ENCODE assay signal across 8 mouse cellular contexts in genomic region chr3:51333234-51333889, GRCm38 (mm10). TPM values are rescaled to one million over a fixed set of nuclear protein-coding genes. Genes with fewer than 3 reads are reported as not detected.
DNase-seq lines count a peak whose midpoint lies in the region; ATAC-seq and TF ChIP-seq lines count a peak whose summit lies in the region.

No protein-coding gene starts in this region.

- no peak overlapping the region for H3K4me2 ChIP-seq in forebrain, embryonic 15.5 days (replicated peaks)
- H3K4me2 ChIP-seq in liver, embryonic 14.5 days (ENCODE audit: low read depth), result peak overlapping the region; percentile 40

- peak; percentile 63 for DNase-seq in CD4-positive helper T cell, adult 2 months (ENCODE audit: low read depth, low spot score)
- DNase-seq in G1E (ENCODE audit: low spot score), result peak; percentile 52
- DNase-seq in induced T-regulatory cell, adult 2 months (ENCODE audit: low read depth), result peak; percentile 71
- DNase-seq in liver, embryonic 14.5 days (ENCODE audit: low read depth in 3 of 3, low spot score in 3 of 3), result no peak
- DNase-seq in skeletal muscle tissue, adult 2 months (ENCODE audit: low read depth, low spot score), result peak; percentile 74
- no peak for DNase-seq in cerebellum, postnatal 36 days
- DNase-seq in ovary, postnatal 14 days (ENCODE audit: low spot score), result no peak

- 44% methylated on average over 10 of the region's 10 CpGs for WGBS in forebrain, embryonic 15.5 days
- WGBS in liver, embryonic 14.5 days (ENCODE audit: insufficient replicate concordance), result 45% methylated on average over 10 of the region's 10 CpGs

- peak; percentile 81 for ATAC-seq in G1E (ENCODE audit: extremely low read depth, insufficient number of reproducible peaks, low FRiP score, poor library complexity, severe bottlenecking)
- ATAC-seq in forebrain, embryonic 15.5 days (replicated peaks), result peak; percentile 58; the same call in 1 of the 2 replicates
- ATAC-seq in liver, embryonic 14.5 days (ENCODE audit: insufficient read depth), result no peak

- peaks cover 32% of the 10 kb centered on the region for H3K36me3 ChIP-seq in G1E (replicated peaks)
- no peaks in the 10 kb centered on the region for H3K36me3 ChIP-seq in forebrain, embryonic 15.5 days
- H3K36me3 ChIP-seq in liver, embryonic 14.5 days (replicated peaks; ENCODE audit: control insufficient read depth, insufficient read depth, low read depth), result no peaks in the 10 kb centered on the region

- peak overlapping the region; percentile 6; the same call in 1 of the 2 replicates for H3K27ac ChIP-seq in forebrain, embryonic 15.5 days (replicated peaks)
- H3K27ac ChIP-seq in liver, embryonic 14.5 days, result no peak overlapping the region

- H3K9ac ChIP-seq in forebrain, embryonic 15.5 days (replicated peaks), result no peak overlapping the region
- H3K9ac ChIP-seq in liver, embryonic 14.5 days (replicated peaks), result peak overlapping the region; percentile 23; the same call in 1 of the 2 replicates

- no peak for TF ChIP-seq CTCF in G1E (IDR thresholded peaks at IDR 0.05; ENCODE audit: low read depth, low read length)
- no peak for TF ChIP-seq CTCF in liver, embryonic 14.5 days (IDR thresholded peaks at IDR 0.05; ENCODE audit: low read depth)

- TF ChIP-seq EP300 in liver, embryonic 14.5 days (IDR thresholded peaks at IDR 0.05; ENCODE audit: low read depth), result no peak

- H3K4me1 ChIP-seq in G1E (ENCODE audit: insufficient read depth, low read depth, low read length), result peaks cover 64% of the 10 kb centered on the region
- peaks cover 24% of the 10 kb centered on the region for H3K4me1 ChIP-seq in forebrain, embryonic 15.5 days
- H3K4me1 ChIP-seq in liver, embryonic 14.5 days (replicated peaks; ENCODE audit: control insufficient read depth in 2 of 2, insufficient read depth in 2 of 2, low read length in 1 of 2), result peaks cover 24 to 26% of the 10 kb centered on the region in 2 experiments

- peaks cover 2% of the 10 kb centered on the region; the same call in 1 of the 2 replicates for H3K9me3 ChIP-seq in G1E (replicated peaks)
- H3K9me3 ChIP-seq in forebrain, embryonic 15.5 days, result no peaks in the 10 kb centered on the region
- H3K9me3 ChIP-seq in liver, embryonic 14.5 days (ENCODE audit: control insufficient read depth, low read length), result no peaks in the 10 kb centered on the region

- H3K27me3 ChIP-seq in G1E (ENCODE audit: insufficient read depth, low read length), result no peaks in the 10 kb centered on the region
- no peaks in the 10 kb centered on the region for H3K27me3 ChIP-seq in forebrain, embryonic 15.5 days
- H3K27me3 ChIP-seq in liver, embryonic 14.5 days (ENCODE audit: control insufficient read depth, insufficient read depth, low read length), result no peaks in the 10 kb centered on the region

- H3K4me3 ChIP-seq in G1E (ENCODE audit: low read depth, low read length), result peak overlapping the region; percentile 60; the same call in 1 of the 2 replicates
- no peak overlapping the region for H3K4me3 ChIP-seq in forebrain, embryonic 15.5 days
- H3K4me3 ChIP-seq in liver, embryonic 14.5 days (ENCODE audit: insufficient read depth in 1 of 2, low read depth in 2 of 2, low read length in 2 of 2), result no peak overlapping the region

RNA-seq across cellular contexts. Expression of gene Elf2, which starts 7.1 kb away (rescaled TPM):
- total RNA-seq in G1E (2014; fragmentation: Nextera tagmentation) (67.8 and 73.6 TPM in 2 replicates), G1E (2017) (98.1 and 111 TPM in 2 replicates)
- polyA plus RNA-seq in G1E (2012), result 38.1 and 52.6 TPM in 2 replicates
- polyA plus RNA-seq in forebrain, embryonic 15.5 days (2015; fragmentation: Nextera tagmentation; extraction: Ambion mirVana), result 53.6 and 54.8 TPM in 2 replicates
- 14.8 and 20.7 TPM in 2 replicates for polyA plus RNA-seq in liver, embryonic 14.5 days (2012; rRNA removed)
- 14.7 and 18.9 TPM in 2 replicates for polyA plus RNA-seq in liver, embryonic 14.5 days (2014; fragmentation: Nextera tagmentation; extraction: Ambion mirVana)

Comparison
In these comparisons a context has a peak if more than half of its experiments do, and no peak if none do; other contexts are left out.
1. DNase-seq: peak in CD4-positive helper T cell, adult 2 months (single experiment), G1E (single experiment), induced T-regulatory cell, adult 2 months (single experiment) and skeletal muscle tissue, adult 2 months (single experiment); none in liver, embryonic 14.5 days (0 of 3), cerebellum, postnatal 36 days (0 of 2) and ovary, postnatal 14 days (single experiment).